Mouse (Mus musculus): ENCODE measurements around the gene Cts6.
"Not testable (repeated sequence)": the region's sequence is repeated elsewhere in the genome, so short reads cannot be mapped to it uniquely, and the experiment has no call there.

Cts6 gene

DNA sequence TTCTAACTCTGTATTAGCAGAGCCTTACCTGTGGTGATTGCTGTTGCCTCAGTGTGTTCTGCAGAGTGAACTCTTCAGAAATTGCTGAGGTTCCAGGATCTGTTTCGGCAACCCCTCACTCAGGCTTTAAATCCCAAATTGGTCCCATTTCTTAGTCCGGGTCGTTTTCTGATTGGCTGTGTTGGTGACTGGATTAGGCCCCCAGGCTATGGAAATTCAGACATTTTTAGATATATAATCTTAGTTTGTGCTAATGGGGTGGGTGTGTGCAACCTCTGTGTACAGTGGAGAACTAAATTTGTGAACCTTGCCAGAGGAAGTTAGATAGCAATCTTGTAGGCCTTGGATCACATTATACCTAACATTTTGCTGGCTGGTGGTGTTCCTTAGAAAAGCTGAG is at the start of gene Cts6:
Gene Cts6, minus strand, starts transcription at position 101 of the 400 bp plus-strand sequence.
- DNase-seq: no peak

- DNase-seq: peak; percentile 23
Observed at GRCm38 (mm10) chr13:61241076-61241947, 38.1 kb upstream of the Cts6 start.

DNA sequence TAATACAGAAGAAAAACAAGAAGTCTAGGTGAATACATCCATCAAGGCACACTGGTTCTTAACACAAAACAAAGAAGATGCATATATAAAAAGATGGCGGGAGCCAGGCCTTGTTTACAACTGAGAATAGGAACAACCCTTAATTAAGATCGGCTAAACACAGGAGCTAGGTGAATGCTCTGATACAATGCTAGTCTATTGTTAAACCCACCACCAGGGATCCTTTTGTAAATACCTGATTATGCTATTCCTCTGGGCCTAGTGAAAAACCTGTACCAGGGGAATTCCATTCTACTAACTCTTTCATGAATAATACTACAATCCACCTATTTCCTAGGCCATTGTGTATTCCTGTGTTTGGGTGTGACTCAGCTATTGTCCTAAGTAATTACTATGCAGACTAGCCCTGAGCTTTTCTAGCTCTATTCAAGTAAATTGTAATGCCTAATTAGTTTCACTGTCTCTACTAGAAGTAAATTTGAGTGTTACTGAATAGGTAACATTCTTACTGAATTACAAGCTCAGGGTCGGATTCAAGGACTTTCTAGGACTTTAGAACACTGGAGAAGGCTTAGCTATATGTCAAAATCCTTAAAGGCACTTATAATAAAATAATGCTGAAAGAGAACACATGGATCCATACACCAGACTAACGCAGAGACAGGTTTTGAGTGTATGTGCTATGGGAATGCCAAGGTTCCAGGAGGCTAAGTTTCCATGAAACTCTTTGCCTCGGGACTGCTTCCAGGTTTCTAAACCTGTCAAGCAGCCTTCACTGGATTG is 17.9 kb downstream of the Cts6 start:
- not testable (repeated sequence) for DNase-seq

- DNase-seq: no peak
Observed at GRCm38 (mm10) chr13:61164622-61165021, 38.6 kb downstream of the Cts6 start.

DNA sequence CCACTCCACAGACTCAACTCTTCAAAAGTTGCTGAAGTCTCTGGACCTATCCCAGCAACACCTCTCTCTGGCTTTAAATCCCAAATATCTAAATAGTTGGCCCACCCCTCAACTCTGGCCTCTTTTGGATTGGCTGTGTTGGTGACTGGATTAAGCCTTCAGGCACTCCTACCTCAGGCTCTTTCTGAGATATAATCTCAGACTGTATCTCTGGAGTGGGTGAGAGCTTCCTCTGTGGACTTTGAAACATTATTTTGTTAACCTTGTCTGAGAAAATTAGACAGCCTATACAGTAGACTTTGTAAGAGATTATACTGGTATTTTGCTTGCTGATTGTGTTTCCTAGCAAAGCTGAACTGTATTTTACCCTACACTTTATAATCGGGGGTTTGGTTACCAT is 39.1 kb downstream of the Cts6 start, which contains the start of gene Ctsr:
Gene Ctsr, minus strand, starts transcription at position 101 of the 400 bp plus-strand sequence.
- DNase-seq: no peak
